Mouse (Mus musculus) splenic B cell, adult 2 months (primary cell): Measurements from ENCODE around the gene Tmem50a.

Experiments
- DNase-seq: peaks from one replicate; pipeline ENCODE4 v3.0.0-alpha.2; 2011; ENCODE audit warnings: low read depth, low spot score
- H3K27me3 ChIP-seq: 2 replicates; pipeline ENCODE4 v1.6.1; 2012; ENCODE audit warnings: mild to moderate bottlenecking, low read length, moderate library complexity, mixed read lengths; ENCODE audit not compliant: control insufficient read depth, poor library complexity, insufficient read depth, severe bottlenecking
- H3K36me3 ChIP-seq: 2 replicates; pipeline ENCODE4 v1.6.1; 2012; ENCODE audit warnings: mild to moderate bottlenecking, low read length, moderate library complexity, mixed read lengths; ENCODE audit not compliant: control insufficient read depth, poor library complexity, insufficient read depth, severe bottlenecking

Tmem50a gene

DNA sequence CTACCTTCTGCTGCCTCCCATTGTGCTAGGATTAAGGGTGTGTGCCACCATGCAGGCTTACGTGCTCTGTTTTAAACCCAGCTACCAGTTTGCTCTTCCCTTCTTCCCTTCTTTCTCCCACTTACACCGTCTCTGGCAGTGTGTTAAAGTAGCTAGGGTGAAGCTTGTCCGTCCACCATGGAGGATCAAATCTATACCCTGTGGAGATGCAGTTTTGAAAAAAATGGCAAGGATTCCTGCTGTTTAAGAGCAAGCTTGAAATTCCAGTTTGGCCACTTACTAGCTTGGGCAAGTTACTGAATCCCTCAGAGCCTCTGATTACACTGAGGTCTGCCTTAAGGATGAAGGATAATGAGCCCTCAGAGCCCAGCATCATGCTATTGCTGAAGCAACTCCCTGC is 59.5 kb downstream of the Tmem50a start:
- no peak for DNase-seq
- no peaks in the 10 kb centered on the region for H3K27me3 ChIP-seq
- H3K36me3 ChIP-seq, result no peaks in the 10 kb centered on the region

DNA sequence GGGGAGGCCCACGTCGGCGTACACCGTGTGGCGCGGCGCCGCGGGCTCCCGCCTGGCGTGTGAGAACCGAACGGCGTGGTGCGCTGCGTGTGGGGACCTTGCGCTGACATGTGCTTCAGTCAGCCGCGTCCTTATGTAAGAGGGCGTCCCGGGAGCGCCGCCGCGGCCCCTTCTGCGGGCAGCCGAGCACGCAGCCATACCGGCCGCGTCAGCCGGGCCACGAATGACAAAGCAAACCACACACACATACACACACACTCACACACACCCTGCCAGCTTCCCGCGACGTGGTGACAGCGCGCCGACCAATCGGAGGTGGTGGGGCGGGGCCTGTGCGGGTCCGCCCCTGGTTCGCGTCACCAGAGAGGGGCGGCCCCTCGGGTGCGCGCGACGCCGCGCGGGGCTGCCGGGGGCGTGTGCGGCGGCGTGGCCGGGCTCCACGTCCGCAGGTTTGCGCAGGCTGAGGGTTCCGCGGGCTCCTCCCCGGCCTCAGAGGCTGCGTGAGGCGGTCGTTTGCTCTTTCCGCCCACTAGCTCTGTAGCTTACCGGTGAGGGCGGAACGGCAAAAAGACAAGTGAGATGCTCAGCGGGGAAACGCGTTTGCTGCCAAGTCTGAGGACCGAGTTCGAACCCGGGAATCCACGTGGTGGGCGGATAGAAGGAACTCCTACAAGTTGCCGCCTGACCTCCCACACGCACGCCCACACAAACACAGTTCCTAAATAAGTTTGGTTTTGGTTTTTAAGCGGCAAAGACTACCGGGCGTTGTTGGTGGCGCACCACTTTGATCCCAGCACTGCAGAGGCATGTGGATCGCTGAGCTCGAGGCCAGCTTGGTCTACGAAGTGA is 61.0 kb downstream of the Tmem50a start:
- peak; percentile 96 for DNase-seq
- H3K27me3 ChIP-seq, result no peaks in the 10 kb centered on the region
- no peaks in the 10 kb centered on the region for H3K36me3 ChIP-seq

DNA sequence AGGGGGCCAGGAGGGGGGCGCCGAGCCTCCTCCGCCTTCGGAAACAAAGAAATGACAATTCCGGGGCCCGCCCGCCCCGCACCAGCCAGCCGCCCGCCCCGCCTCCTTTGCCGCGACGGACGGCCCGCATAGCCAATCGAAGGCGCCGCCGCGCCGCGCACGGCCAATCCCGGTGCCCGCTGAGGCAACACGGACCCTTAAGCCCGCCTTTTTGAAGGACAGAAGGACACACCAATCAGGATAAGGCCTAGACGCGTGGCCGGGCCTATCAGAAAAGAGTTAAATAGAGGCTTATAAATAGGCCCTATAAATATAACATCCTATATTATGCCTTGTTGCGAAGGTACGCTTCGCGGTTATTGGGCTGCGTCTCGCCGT is 61.6 kb downstream of the Tmem50a start, which contains the start of gene Maco1:
Gene Maco1 (minus strand): TSS at position 87 of the 378 bp plus-strand sequence.
- DNase-seq, result peak; percentile 99
- H3K36me3 ChIP-seq, result no peaks in the 10 kb centered on the region
- no peaks in the 10 kb centered on the region for H3K27me3 ChIP-seq

DNA sequence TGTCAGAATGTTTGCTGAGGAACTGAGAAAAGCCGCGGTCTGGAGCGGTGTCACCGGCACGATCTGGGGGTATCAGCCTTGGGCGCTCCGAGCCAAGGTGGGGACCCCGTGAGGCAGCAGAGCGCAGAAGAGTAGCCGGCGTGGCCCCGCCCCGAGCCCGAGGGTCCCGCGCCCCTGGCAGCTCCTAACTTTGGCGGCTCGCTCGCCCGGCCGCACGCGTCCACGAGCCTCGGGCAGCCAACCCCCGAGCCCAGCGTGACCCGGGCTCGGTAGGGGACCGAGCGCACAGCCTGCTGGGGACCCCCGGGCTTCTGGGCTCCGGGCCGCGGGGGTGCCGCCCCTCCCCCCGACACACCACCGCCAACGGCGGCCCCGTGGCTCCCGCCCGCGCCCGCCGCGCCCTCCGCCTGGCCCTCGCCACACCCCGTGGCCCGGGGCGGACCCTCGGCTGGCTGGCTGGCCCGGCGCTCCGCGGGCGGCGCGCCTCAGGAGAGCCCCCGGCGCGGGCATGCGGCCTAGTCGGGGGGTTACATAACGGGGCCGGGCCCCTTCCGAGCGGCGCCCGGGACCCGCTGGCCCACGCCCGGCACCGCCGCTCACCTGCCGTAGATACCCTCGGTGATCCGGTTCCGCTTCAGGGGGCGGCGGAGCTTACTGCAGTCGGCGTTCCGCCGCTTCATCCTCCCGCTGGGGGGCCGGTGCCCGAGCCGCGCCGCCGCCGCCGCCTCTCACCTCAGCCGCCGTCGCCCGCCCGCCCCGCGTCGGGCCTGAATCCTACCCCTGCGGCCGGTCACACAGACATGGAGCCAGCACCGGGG is 62.2 kb downstream of the Tmem50a start:
- no peaks in the 10 kb centered on the region for H3K36me3 ChIP-seq
- H3K27me3 ChIP-seq, result no peaks in the 10 kb centered on the region
- DNase-seq, result peak; percentile 60

DNA sequence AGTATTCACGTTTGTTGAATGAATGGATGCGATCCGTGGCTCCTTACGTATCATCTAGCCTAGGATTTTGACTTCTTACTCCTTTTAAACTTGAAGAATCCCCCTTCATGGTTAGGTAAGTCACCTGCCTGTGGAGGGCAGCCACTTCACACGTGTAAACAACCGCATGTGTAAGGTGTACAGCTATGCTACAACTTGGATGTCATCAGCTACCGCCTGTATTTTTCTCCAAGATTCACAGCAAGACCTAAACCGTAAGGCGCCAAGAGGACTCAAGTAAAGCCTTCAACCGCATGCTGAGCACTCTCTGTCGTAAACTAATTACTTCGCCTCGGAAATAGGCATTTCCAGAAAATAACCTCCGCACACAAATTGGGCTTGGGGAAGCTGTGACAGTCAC is 62.9 kb downstream of the Tmem50a start:
- Histone ChIP-seq H3K27me3 (no peaks in the 10 kb centered on the region), H3K36me3 (no peaks in the 10 kb centered on the region)
- DNase-seq, result peak; percentile 28

DNA sequence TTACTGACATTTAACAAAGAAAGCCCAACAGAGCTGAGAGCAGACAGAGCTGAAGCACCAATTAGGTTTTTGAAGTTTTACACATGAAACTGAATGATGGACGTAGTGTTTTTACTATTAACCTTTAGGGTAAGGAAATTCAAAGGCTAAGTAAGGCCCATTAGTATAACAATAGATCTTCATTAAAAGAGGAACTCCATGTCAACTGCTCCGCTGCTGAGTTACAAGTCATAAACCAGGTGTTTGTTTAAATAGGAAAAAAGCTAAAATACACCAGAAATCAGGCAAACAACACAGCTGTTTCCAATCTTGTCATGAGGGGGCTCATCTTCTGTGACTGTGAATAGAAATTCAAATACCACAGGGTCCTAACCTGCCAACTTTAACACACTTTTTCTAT is 63.6 kb downstream of the Tmem50a start:
- no peaks in the 10 kb centered on the region for H3K27me3 ChIP-seq
- DNase-seq, result peak; percentile 26
- H3K36me3 ChIP-seq, result no peaks in the 10 kb centered on the region

DNA sequence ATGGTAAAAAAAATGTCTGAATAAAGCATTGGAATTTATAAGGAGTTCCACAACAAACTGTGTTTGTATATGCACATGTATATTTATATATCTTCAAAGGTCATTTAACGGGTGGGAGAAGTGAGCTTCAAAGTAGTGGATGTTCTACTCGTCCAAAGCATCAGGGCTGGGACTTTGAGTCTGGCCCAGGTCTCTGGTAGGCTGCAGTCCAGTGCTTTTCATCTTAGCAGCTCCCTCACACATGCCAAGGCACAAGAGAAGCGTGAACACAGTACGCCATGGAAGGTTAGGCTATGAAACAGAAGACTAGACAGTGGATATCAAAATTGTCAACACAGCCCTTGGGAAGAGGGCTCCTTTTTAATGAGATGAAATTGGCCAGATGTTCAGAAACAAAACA is 64.3 kb downstream of the Tmem50a start:
- DNase-seq, result no peak
- Histone ChIP-seq H3K36me3 (no peaks in the 10 kb centered on the region), H3K27me3 (no peaks in the 10 kb centered on the region)
